Mouse (Mus musculus): ENCODE measurements around the gene Clec10a.
A peak's percentile ranks its signal among the peaks of the same experiment; 100 is the strongest.

Gene Clec10a

GRCm38 (mm10) chr11:70191188-70191587 lies 35.2 kb downstream of the Clec10a start:
- Histone ChIP-seq H3K36me3 (ENCODE audit: insufficient read depth, low read length) (no peaks in the 10 kb centered on the region), H3K27me3 (ENCODE audit: insufficient read depth, low read length) (no peaks in the 10 kb centered on the region), H3K4me3 (replicated peaks; ENCODE audit: low read length) (no peak overlapping the region), H3K9me3 (ENCODE audit: low read length) (no peaks in the 10 kb centered on the region; the same call in 1 of the 2 replicates), H3K4me1 (replicated peaks; ENCODE audit: low read depth, low read length) (peaks cover 10% of the 10 kb centered on the region)
- TF ChIP-seq POU5F1 (IDR thresholded peaks at IDR 0.05; ENCODE audit: borderline replicate concordance, low read length), result no peak
- TF ChIP-seq CTCF (conservative IDR thresholded peaks at IDR 0.05; ENCODE audit: low read length), result no peak
- TF ChIP-seq NANOG (IDR thresholded peaks at IDR 0.05; ENCODE audit: borderline replicate concordance, low read length), result no peak

GRCm38 (mm10) chr11:70192157-70192556 lies 36.2 kb downstream of the Clec10a start:
- no peaks in the 10 kb centered on the region for H3K36me3 ChIP-seq (ENCODE audit: insufficient read depth, low read length)
- H3K4me3 ChIP-seq (replicated peaks; ENCODE audit: low read length), result no peak overlapping the region
- peaks cover 10% of the 10 kb centered on the region for H3K4me1 ChIP-seq (replicated peaks; ENCODE audit: low read depth, low read length)
- no peaks in the 10 kb centered on the region; the same call in 1 of the 2 replicates for H3K9me3 ChIP-seq (ENCODE audit: low read length)
- no peaks in the 10 kb centered on the region for H3K27me3 ChIP-seq (ENCODE audit: insufficient read depth, low read length)
- no peak for TF ChIP-seq POU5F1 (IDR thresholded peaks at IDR 0.05; ENCODE audit: borderline replicate concordance, low read length)
- TF ChIP-seq CTCF (conservative IDR thresholded peaks at IDR 0.05; ENCODE audit: low read length), result no peak
- no peak for TF ChIP-seq NANOG (IDR thresholded peaks at IDR 0.05; ENCODE audit: borderline replicate concordance, low read length)

- no peaks in the 10 kb centered on the region for H3K36me3 ChIP-seq (ENCODE audit: insufficient read depth, low read length)
- H3K27me3 ChIP-seq (ENCODE audit: insufficient read depth, low read length), result no peaks in the 10 kb centered on the region
- TF ChIP-seq NANOG (IDR thresholded peaks at IDR 0.05; ENCODE audit: borderline replicate concordance, low read length), result no peak
- no peak for TF ChIP-seq POU5F1 (IDR thresholded peaks at IDR 0.05; ENCODE audit: borderline replicate concordance, low read length)
- TF ChIP-seq CTCF (conservative IDR thresholded peaks at IDR 0.05; ENCODE audit: low read length), result no peak
- peaks cover 14% of the 10 kb centered on the region for H3K4me1 ChIP-seq (replicated peaks; ENCODE audit: low read depth, low read length)
- H3K9me3 ChIP-seq (ENCODE audit: low read length), result no peaks in the 10 kb centered on the region; the same call in 1 of the 2 replicates
- no peak overlapping the region for H3K4me3 ChIP-seq (replicated peaks; ENCODE audit: low read length)
These were observed 37.6 kb downstream of the Clec10a start for GRCm38 (mm10) chr11:70193354-70194285.

GRCm38 (mm10) chr11:70198332-70198731 lies 42.3 kb downstream of the Clec10a start:
- TF ChIP-seq NANOG (IDR thresholded peaks at IDR 0.05; ENCODE audit: borderline replicate concordance, low read length), result no peak
- no peak for TF ChIP-seq POU5F1 (IDR thresholded peaks at IDR 0.05; ENCODE audit: borderline replicate concordance, low read length)
- no peak for TF ChIP-seq CTCF (conservative IDR thresholded peaks at IDR 0.05; ENCODE audit: low read length)
- no peaks in the 10 kb centered on the region for H3K27me3 ChIP-seq (ENCODE audit: insufficient read depth, low read length)
- H3K36me3 ChIP-seq (ENCODE audit: insufficient read depth, low read length), result no peaks in the 10 kb centered on the region
- H3K9me3 ChIP-seq (ENCODE audit: low read length), result no peaks in the 10 kb centered on the region; the same call in 1 of the 2 replicates
- no peak overlapping the region for H3K4me3 ChIP-seq (replicated peaks; ENCODE audit: low read length)
- H3K4me1 ChIP-seq (replicated peaks; ENCODE audit: low read depth, low read length), result peaks cover 17% of the 10 kb centered on the region

DNA sequence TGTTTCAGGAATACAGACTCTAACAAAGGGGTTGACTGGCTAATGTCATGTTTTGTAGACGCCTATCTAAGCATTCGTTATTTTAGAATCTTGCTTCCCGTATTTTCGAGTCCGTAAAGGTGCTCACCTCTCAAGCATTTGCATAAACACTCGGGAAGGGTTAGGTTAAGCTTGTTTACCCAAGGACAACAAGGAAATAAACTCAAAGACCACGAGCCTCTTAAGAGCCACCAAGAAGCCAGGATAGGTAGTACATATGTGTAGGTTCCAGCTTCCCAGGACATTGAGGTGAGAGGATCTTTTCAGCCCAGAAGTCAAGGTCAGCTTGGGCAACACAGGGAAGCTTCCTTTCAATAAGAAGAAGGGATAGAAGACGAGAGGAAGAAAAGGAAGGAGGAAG lies 43.1 kb downstream of the Clec10a start:
- Histone ChIP-seq H3K27me3 (ENCODE audit: insufficient read depth, low read length) (no peaks in the 10 kb centered on the region), H3K4me3 (replicated peaks; ENCODE audit: low read length) (no peak overlapping the region), H3K4me1 (replicated peaks; ENCODE audit: low read depth, low read length) (peaks cover 17% of the 10 kb centered on the region), H3K9me3 (ENCODE audit: low read length) (no peaks in the 10 kb centered on the region; the same call in 1 of the 2 replicates), H3K36me3 (ENCODE audit: insufficient read depth, low read length) (no peaks in the 10 kb centered on the region)
- TF ChIP-seq CTCF (conservative IDR thresholded peaks at IDR 0.05; ENCODE audit: low read length) (no peak), NANOG (IDR thresholded peaks at IDR 0.05; ENCODE audit: borderline replicate concordance, low read length) (no peak), POU5F1 (IDR thresholded peaks at IDR 0.05; ENCODE audit: borderline replicate concordance, low read length) (no peak)

DNA sequence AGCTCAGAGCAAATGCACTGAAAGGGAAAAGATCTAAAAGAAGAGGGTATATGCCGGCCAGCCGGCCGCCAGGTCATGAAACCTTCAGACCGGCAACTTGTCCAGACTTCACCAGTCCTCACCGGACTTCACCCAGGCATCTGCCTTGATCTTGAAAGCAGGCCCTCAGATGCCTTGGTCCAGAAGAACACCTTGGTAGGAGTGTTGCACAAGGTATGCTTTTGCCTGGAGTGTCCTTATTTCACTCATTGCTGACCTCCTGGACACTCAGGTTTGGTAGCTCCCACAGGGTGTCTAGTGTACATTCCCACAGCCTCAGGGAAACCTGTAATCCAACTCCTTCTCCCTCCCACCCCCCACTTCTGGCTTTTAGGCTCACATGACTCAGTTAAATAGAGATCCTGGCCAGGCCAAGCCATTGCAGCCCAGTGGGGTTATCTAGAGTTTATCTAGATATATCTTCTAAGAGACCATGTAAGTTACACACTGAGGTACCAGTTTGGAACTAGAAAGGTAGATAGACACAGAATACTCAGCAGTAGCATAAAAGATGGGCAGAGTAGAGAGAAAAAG lies 44.1 kb downstream of the Clec10a start:
- peaks cover 2% of the 10 kb centered on the region; the same call in 1 of the 2 replicates for H3K27me3 ChIP-seq (ENCODE audit: insufficient read depth, low read length)
- no peaks in the 10 kb centered on the region; the same call in 1 of the 2 replicates for H3K9me3 ChIP-seq (ENCODE audit: low read length)
- H3K4me3 ChIP-seq (replicated peaks; ENCODE audit: low read length), result no peak overlapping the region
- H3K4me1 ChIP-seq (replicated peaks; ENCODE audit: low read depth, low read length), result peaks cover 17% of the 10 kb centered on the region
- H3K36me3 ChIP-seq (ENCODE audit: insufficient read depth, low read length), result no peaks in the 10 kb centered on the region
- TF ChIP-seq POU5F1 (IDR thresholded peaks at IDR 0.05; ENCODE audit: borderline replicate concordance, low read length) (no peak), CTCF (conservative IDR thresholded peaks at IDR 0.05; ENCODE audit: low read length) (no peak), NANOG (IDR thresholded peaks at IDR 0.05; ENCODE audit: borderline replicate concordance, low read length) (no peak)

- Histone ChIP-seq H3K27me3 (ENCODE audit: insufficient read depth, low read length) (peaks cover 6% of the 10 kb centered on the region), H3K4me1 (replicated peaks; ENCODE audit: low read depth, low read length) (peaks cover 17% of the 10 kb centered on the region), H3K36me3 (ENCODE audit: insufficient read depth, low read length) (no peaks in the 10 kb centered on the region), H3K4me3 (replicated peaks; ENCODE audit: low read length) (0 out of 2 replicates have a peak overlapping the region, but pooled peaks have one; percentile 17), H3K9me3 (ENCODE audit: low read length) (no peaks in the 10 kb centered on the region)
- TF ChIP-seq POU5F1 (IDR thresholded peaks at IDR 0.05; ENCODE audit: borderline replicate concordance, low read length) (no peak), CTCF (conservative IDR thresholded peaks at IDR 0.05; ENCODE audit: low read length) (peak; percentile 94)
These were observed 45.7 kb downstream of the Clec10a start for GRCm38 (mm10) chr11:70201691-70202090.

DNA sequence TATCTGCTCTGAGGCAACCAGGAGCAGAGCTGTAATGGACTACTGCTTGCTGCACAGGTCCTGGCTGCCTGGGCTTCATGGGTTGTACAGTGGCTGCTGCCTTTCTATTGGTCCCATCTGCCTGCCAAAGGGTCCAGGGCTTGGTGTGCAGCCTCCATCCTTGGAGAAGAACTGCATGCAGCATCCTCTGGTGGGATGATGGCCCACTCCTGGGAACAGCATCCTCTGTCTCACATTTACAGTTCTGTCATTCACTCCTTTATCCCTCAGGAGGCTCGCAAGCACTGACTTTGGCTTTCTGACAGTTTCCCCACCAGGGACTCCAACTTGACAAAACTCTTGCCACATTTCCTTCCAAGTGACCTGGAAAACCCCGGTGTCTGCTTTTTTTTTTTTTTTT lies 50.8 kb downstream of the Clec10a start:
- Histone ChIP-seq H3K27me3 (ENCODE audit: insufficient read depth, low read length) (peaks cover 8% of the 10 kb centered on the region), H3K9me3 (ENCODE audit: low read length) (no peaks in the 10 kb centered on the region), H3K4me3 (replicated peaks; ENCODE audit: low read length) (no peak overlapping the region), H3K4me1 (replicated peaks; ENCODE audit: low read depth, low read length) (peaks cover 25% of the 10 kb centered on the region; the same call in 1 of the 2 replicates), H3K36me3 (ENCODE audit: insufficient read depth, low read length) (no peaks in the 10 kb centered on the region)
- no peak for TF ChIP-seq POU5F1 (IDR thresholded peaks at IDR 0.05; ENCODE audit: borderline replicate concordance, low read length)
- no peak for TF ChIP-seq CTCF (conservative IDR thresholded peaks at IDR 0.05; ENCODE audit: low read length)
- TF ChIP-seq NANOG (IDR thresholded peaks at IDR 0.05; ENCODE audit: borderline replicate concordance, low read length), result no peak

Data from E14TG2a.4 (cell line).